Mouse (Mus musculus) liver, embryonic 11.5 days (tissue): ENCODE data around the gene Prdm5. TPM values are rescaled to one million over a fixed set of nuclear protein-coding genes. Genes with fewer than 3 reads are reported as not detected.

Source experiments
- polyA plus RNA-seq: library from polyadenylated mRNA; unstranded; fragments of >200 nt; fragmentation: Nextera tagmentation; extraction: Ambion mirVana; gene quantifications from 2 replicates; pipeline ENCODE4 v1.2.1, GENCODE M21; 2014

The Prdm5 gene
- polyA plus RNA-seq, 1 experiment from 2014 or later, result 10.2 TPM

Other genes with a start within 250 kb of the Prdm5 start
- 2.5 and 2.9 TPM in 2 replicates for gene Ndnf, start 107.4 kb upstream of the Prdm5 start, polyA plus RNA-seq
- gene 4930544G11Rik, start 173.6 kb downstream of the Prdm5 start, polyA plus RNA-seq, result not detected in 2 replicates